Mouse (Mus musculus): ENCODE measurements around the gene Gm10638.

DNA sequence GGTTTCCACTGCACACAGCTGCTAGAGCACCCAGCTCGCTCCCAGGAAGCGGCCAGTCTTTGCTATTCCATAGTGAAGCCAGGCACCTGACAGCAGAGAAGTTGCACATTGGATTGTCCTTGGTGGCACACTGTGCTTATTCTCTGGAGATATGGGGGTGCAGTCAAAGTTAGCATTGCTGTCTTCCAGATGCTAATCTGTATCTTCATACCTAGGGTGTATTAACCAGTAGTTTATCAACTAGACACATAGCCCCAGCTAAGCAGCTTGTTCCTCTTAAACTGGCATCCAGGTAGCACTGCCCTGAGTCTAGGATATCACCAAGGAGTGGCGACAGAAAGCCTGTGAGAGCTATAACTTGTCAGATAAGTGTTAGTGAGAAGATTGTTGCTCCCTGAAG lies 32.9 kb upstream of the Gm10638 start:
- TF ChIP-seq POLR2A (IDR thresholded peaks at IDR 0.05; ENCODE audit: control insufficient read depth, extremely low read depth, insufficient read depth, low read length, poor library complexity) = no peak
- no peak for TF ChIP-seq CTCF (IDR thresholded peaks at IDR 0.05; ENCODE audit: borderline replicate concordance, control insufficient read depth, extremely low read depth, insufficient read depth, low read length, poor library complexity)

Data from thymus, adult 2 months (tissue).